Mouse (Mus musculus) adrenal gland, postnatal 36 days (tissue): ENCODE data around the gene Gmcl1. TPM values are rescaled to one million over a fixed set of nuclear protein-coding genes. Genes with fewer than 3 reads are reported as not detected.

ENCODE experiments used
- DNase-seq, 2 experiments: peaks; one replicate each; pipeline ENCODE4 v3.0.0; 2021; ENCODE audit warnings: mixed read lengths in 1 of 2
- total RNA-seq, 2 experiments: library from RNA; stranded (reverse); gene quantifications; 2 replicates each; pipeline ENCODE4 v1.2.3; 2021

Gene Gmcl1
- total RNA-seq, 2 experiments from 2014 or later = 14.6 to 24.3 TPM

- peak; percentile 9 to 18 for DNase-seq
These were observed 3.1 kb upstream of the Gmcl1 start for GRCm38 (mm10) chr6:86736313-86736712.

GRCm38 (mm10) chr6:86732276-86733173 is 658 bp downstream of the Gmcl1 start:
- DNase-seq = peak in 1 of 2 experiments; percentile 46

DNA sequence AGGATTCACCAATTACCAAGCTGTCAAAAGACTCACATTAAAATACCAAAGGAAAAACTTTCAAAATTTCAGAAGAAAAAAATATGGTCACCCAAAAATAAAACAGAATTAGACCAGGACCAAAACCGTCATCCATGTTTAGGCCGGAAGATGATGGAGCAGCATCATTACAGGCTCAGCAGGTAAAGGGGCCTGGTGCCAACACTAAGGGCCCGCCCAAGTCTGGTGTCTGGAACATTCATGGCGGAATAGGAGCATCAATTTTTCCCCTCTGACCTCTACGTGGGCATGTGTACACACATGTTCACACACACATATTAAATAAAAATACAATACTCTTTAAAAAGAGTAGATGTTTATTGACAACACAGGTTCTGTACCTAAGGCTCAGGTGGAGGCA is 4.5 kb downstream of the Gmcl1 start:
- no peak for DNase-seq

GRCm38 (mm10) chr6:86721977-86722376 is 11.2 kb downstream of the Gmcl1 start:
- DNase-seq = no peak

- DNase-seq = no peak
These were observed 25.0 kb downstream of the Gmcl1 start for GRCm38 (mm10) chr6:86708072-86708774.

- no peak for DNase-seq
These were observed 30.6 kb downstream of the Gmcl1 start for GRCm38 (mm10) chr6:86702577-86702976.

GRCm38 (mm10) chr6:86697903-86698302 is 35.3 kb downstream of the Gmcl1 start:
- DNase-seq = no peak

DNA sequence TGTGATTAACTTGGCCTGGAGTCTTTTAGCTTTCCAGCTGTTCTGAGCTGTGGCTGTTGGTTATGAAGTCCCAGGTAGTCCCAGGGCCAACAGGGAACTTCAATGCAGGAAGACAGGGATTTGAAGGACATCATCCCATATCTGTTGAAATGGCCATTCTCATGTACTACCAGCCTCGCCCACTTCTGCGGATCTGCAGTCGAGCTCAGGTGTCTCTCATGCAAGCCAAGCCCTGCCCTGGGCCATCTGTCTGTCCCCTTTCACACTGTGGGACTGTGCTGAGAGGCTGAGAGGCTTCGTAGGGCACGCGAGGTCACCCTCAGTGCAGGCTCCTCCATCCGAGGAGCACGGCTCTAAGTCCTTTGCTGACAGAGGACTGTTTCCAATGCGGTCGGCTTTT is 37.0 kb downstream of the Gmcl1 start:
- no peak for DNase-seq

DNA sequence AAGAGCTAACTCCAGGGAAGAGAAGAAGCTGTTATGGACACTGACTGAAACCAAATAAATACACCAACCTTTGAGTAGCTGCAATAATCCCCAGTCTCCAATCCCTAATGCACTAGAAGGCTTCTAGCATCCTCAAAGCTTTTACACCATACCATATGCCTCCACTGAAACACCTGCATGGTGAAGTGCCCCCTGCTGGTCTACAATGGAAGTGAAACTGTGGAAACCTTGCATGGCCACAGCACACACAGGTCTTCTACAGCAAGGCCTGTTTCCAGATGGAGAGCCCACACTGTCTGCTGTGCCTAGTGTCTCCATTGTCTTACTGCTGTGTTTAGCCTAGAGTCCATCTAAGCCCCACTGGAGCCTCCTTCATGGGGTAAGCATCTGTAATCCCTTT is 38.7 kb downstream of the Gmcl1 start:
- DNase-seq = peak; percentile 59 to 69

DNA sequence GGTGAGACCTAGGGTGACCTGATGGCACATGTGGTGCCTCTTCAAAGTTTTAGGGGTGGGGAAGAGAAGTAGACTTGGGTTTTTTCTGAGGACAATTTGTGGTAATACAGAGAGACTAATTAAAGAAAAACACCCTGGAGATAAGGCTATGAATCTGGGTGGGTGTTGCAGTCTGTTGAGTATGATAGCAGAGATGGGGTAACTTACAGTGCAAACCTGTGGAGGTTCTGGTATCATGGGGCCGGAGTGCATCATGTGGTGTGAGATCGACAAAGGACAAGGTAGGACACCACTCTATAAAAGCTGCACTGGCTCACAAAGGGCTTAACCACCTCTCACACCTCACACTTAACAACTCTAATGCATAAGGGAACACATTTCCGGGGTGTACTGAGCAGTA is 43.5 kb downstream of the Gmcl1 start:
- no peak for DNase-seq

DNA sequence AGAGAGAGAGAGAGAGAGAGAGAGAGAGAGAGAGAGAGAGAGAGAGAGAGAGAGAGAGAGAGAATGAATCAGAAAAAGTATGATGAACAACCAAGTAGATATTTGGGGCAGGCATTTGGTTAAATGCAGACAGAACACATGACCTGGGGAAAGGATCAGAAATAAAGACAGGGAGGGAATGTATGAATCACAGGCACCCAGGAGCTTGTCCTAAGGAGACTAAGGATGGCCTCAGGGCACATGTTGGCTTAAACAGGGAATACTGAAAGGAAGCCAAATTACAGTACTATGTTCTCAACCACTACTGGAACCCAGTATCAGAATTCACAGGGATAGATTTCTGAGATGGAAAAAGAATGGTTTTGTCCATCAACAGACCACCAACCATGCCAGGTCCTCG is 46.2 kb downstream of the Gmcl1 start:
- DNase-seq = no peak

GRCm38 (mm10) chr6:86684655-86685011 is 48.5 kb downstream of the Gmcl1 start:
- DNase-seq = no peak

DNA sequence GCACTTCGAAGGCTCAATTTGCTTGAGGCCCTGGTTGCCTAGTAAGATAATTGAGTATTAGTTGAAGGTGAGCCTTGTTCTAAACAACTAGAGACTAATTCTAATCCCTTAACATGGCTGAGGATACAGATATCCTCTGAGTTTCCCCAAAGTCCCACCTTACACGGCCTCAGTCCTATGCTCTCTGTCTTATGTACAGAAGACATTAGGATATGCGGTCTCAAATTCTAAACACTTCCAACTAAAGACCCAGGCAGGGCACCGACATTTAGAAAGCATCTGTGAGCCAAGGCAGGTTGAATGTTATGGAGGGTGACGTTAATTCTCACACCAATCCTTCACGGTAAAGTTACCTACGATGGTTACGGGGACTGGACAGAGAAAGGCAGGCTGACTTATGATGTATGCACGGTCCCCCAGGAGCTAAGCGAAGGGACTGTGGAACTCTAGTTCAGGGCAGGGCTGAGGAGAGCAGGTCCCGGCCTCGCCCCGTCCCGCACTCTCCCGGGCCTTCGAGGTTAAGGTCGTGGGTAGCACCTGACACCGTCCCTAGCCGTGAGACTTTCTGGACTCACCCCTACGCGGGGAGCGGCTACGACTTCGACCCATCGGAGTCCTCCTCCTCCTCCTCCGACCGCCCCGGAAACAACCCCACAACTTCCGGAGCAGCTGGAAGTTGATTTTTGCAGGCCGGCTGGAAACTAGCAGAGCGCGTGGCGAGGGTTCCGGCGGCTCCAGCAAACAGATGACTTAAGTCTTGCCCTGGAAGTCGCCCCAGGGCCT is 49.1 kb downstream of the Gmcl1 start, which contains the start of gene Snrnp27:
Gene Snrnp27 (minus strand): TSS at position 651 of the 783 bp plus-strand sequence.
- DNase-seq = peak; percentile 92 to 93

DNA sequence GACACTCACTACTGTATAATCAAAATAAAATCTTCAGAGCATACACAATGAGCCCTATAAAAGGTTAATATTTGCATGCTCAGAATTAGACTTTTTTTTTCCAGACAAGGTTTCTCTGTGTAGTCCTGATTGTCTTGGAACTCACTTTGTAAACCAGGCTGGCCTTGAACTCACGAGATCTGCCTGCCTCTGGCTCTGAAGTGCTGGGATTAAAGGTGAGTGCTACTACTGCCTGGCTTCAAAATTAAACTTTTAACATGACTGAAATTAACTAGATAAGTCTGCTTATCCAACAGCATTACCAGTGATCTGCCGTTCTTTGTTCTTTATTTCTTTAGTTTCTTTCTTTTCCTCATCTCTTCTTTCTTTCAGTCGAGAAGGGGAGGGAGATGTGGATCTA is 51.9 kb downstream of the Gmcl1 start:
- no peak for DNase-seq

DNA sequence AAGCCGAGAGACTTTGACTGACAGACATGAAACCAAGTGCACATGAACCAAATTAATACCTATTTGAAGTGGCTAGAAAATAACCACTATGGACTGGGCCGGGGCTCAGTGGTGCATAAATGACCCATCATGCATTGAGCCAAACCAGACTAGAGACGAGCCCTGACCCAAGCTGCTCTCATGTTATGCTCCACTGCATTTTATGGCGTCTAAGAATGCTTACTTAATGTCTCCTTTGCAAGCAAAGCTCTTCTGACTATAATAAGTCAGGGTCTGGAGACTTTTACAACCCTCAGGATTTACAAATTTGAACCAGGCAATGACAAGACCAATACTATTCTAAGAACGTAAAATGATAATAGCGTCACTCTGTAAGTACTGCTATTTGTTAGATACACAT is 54.8 kb downstream of the Gmcl1 start:
- DNase-seq = no peak

GRCm38 (mm10) chr6:86670873-86671272 is 62.3 kb downstream of the Gmcl1 start:
- DNase-seq = peak; percentile 28 to 67

- DNase-seq = peak; percentile 100
These were observed 63.9 kb downstream of the Gmcl1 start for GRCm38 (mm10) chr6:86669240-86669727.

GRCm38 (mm10) chr6:86668580-86669239 is 64.5 kb downstream of the Gmcl1 start, which contains the start of gene Mxd1:
Gene Mxd1 (minus strand): TSS chr6:86669161.
- DNase-seq = peak in 1 of 2 experiments; percentile 27

DNA sequence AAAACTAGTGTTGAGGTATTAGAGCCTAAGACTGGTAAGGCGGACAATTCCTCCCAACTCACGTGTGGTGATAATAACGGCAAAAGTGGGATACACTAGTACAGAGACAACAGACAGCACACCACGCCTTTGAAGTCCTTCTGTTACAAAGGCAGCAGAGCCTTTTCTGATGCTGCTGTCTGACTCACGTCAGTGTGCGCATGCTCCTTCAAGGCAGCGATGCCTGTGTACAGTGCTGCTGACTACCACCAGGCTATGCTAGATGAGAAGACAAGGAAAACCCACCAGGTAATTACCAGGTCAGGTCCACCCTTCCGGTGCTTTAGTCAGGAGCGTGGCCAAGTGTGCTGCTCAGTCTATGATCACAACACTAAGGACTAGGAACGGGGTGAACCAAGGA is 66.1 kb downstream of the Gmcl1 start:
- DNase-seq = no peak

DNA sequence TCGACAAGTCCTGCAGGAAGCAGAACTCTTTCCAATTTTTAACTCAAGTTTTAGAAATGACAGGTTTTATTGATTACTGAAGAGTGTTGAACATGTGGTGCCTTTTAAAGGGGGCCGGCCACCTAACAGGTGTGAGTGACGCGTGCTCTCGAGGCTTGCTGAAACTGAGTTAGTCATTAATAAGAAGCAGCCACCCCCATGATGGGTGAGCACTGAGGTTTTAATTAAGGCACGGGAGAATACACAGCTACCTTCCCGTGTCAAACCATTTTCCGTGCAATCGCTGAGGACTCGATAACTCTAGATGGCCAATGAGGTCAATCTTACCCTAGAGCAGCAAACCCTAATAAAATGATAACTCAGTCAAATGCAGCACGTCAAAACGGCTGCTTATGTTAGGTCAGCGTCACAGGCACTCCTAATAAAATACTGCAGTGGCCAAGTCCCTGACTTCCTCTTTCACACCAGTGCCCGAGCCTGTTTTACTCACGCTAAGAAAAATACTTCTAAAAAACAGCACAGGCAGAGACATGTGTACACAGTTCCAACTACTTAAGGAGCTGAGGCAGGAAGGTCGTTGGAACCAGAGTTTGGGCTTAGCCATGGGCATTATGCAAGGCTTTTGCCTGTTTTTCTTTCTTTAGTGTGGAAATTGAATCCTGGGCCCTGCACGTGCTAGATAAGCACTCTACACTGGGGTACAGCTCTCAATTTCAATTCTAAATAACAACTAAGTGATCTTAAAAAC is 67.4 kb downstream of the Gmcl1 start:
- DNase-seq = no peak

DNA sequence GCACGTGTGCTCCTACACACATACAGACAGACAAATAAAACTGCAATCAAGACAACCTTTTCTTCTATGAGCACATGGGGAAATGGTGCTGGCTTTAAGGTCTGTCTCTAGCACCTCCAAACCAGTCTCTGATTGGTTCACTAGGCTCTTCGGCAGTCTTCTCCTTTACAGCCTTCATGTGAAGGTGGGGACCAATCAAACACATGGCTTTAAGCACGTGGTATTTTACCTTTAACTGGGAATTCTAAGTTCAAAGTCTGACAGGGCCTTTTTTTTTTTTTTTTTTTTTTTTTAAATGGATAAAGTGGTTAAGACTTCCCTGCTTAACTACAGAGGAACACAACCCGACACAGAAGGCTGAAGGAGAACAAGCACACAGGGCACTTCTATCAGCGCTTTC is 68.1 kb downstream of the Gmcl1 start:
- no peak for DNase-seq
